Mouse (Mus musculus): Measurements from ENCODE around the gene Fam167b.
A peak's percentile ranks its signal among the peaks of the same experiment; 100 is the strongest.
"Not testable (repeated sequence)": the region's sequence is repeated elsewhere in the genome, so short reads cannot be mapped to it uniquely, and the experiment has no call there.

Fam167b gene

DNA sequence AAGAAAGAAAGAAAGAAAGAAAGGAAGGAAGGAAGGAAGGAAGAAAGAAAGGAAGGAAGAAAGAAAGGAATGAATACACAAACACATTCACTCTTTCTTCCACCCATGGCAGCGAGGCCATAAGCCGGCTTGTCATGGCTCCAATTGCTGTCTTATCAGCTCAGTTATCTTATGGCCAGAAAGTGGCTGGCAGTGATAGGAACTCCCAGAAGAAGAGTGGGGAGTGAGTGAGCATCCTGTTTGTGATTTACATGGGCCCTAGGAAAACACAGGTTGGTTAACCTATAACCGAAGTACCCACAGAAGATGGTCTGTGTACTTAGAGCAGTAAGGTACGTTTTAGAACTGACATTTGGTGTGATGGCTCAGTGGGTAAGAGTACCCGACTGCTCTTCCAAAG lies 17.2 kb downstream of the Fam167b start:
- no peak for DNase-seq (ENCODE audit: low spot score)

DNA sequence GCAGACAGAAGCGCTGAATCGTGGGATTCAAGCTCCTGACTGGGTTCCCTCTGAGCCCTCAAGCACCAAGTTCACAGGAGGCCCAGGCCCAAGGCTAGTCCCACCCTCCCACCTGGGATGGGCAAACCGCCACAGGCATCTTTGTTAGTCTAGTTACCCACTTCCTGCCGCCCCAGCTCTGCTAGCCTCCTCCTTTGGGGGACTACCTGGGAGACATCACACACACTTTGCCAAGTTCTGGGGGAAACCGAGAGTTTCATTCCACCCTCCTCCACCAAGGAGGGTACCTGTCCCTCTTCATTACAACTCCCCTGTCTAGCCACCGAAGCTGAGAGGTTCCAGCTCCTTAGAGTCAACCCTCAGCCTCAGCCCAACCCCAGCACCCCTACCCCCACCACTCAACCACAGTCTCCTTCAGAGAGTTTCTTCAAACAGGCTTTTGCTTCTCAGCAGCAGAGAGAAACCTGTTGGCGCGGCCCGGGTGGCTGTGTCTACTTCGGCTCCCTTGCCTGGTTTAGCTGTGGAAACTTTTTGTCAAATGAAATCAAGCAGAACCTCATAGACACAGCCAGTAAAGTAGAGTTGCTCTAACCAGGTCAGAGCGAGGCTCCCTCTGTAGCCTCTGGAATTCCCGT lies 19.9 kb downstream of the Fam167b start:
- no peak for DNase-seq (ENCODE audit: low spot score)

DNA sequence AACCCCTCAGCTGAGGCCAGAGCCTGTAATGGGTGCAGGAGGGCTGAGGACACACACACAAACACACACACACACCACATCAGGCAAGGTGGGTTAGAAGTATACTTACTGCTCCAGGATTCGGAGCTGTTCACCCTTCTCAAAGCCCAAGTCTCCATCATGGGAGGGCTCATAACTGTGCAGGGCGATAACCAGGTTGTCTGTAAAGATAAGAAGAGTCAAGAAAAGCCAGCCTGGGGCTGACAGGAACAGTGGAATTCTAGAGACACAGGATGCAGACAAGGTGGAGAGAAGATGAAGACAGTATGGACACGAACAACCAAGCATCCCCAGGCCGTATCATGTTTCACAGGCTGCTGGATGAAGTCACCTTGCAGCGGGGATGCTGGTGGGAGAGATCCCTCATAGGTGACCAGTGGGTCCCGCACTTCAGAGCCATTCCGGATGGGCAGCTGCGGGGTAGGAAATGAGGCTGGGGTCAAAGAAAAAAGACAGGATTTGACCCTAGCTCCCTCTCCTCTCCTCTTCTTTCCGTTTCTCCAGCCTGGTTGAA lies 21.0 kb downstream of the Fam167b start:
- DNase-seq (ENCODE audit: low spot score) = no peak

DNA sequence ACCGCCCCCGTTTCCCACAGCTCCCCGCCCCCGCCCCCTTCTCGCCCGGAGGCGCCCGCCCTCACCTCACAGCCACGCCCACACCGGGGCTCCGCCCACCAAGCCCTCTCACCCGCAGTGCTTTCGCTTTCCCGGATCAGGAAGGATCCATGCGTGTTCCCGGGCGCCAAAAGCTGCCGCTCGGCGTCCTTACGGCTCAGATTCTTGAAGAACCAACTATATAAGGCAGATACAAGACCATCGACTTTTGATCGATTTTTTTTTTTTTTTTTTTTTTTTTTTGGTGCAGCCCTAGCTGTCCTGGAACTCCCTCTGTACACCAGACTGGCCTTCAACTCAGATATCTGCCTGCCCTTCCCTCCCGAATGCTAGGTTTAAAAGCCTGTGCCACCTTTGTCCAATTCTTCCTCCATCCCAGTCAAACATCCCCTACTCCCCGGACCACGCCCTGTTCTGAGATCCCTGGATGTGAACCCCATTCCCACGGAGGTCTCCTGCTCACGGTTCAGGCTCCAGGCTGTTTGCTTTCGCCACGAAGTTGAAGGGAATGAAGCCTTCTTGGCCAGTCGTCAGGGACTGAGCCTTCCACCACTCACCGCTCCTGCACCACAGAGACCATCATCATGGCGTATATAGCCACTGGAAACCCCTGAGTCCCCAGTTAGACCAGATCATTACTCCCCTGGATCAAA lies 21.7 kb downstream of the Fam167b start:
- DNase-seq (ENCODE audit: low spot score) = peak; percentile 94

DNA sequence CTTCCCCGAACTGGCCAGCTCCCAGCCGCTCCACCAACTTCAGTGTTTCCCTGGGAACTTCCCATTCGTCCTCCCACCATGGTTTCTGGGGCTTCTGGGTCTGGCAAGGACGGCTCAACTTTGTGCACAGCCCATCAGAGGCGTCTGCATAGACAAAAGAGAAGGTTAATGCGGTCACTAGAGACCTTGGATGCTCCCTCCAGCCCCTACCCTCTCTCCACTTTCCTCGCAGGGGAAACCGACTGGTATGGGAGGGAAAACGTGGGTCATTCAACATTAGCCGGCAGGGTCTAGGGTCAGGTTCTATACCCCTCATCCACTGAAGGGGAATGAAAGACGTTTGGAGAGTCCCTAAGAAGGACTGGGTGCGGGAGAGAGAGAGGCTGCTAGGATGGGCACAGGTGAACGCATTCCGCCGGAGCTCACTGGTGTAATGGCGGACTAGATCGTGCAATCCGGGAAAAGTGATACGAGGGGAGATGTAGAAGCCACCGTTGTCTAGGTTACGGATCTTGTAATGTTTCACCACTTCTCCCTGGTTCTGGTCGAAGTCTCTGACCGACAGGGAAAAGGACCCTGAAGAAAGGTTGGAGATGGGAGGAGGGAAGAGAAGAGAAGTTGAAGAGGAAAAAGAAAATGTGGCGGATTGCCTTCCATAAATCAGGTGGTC lies 22.4 kb downstream of the Fam167b start:
- no peak for DNase-seq (ENCODE audit: low spot score)

DNA sequence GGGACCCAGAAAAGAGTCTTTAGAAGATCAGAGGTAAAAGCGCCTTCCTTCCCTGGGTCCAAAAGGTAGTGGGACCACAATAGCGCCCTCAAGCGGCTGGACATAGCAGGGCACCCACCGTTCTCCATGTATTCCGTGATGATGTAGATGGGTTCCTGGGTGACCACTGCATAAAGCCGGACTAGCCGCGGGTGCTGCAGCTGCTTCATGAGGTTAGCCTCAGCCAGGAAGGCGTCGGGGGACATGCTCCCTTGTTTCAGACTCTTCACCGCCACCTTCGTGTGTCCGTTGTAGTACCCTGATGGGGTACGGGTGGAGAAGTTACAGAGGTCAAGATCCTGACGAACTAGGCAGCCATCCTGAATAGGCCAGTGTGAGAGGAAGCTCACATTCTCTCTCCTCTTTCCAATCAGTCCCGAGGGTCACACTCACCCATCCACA lies 22.9 kb downstream of the Fam167b start:
- peak; percentile 79 for DNase-seq (ENCODE audit: low spot score)

DNA sequence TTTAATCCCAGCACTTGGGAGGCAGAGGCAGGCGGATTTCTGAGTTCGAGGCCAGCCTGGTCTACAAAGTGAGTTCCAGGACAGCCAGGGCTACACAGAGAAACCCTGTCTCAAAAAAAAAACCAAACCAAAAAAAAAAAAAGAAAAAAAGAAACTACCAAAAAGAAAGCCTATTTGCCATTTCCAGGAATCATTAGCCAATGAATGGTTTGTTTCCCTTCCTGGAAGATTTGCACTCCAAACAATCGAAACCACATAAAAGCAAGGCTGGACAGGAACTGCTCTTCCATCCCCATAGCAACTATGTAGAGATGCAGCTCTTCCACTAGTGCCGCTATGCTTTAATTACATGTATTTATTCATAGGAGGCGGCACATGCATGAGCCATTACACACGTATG lies 23.8 kb downstream of the Fam167b start:
- not testable (repeated sequence) for DNase-seq (ENCODE audit: low spot score)

DNA sequence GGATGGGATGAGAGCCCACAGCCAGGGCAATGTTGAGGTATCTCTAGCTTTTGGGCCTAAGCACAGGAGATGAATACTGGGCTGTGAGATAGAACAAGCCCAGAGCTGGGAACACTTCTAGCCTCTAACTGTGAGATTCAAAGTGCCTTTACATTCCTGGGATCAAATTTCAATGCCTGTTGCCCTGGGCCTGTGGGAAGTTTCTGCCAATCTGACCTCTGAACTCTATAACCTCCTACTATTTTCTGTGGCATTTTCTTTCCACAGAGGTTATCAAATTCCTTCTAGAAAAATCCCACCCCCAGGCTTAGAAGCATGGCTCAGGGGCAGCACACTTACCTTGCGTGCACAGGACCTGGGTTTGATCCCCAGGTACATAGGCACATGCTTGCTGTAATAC lies 28.1 kb downstream of the Fam167b start:
- no peak for DNase-seq (ENCODE audit: low spot score)

DNA sequence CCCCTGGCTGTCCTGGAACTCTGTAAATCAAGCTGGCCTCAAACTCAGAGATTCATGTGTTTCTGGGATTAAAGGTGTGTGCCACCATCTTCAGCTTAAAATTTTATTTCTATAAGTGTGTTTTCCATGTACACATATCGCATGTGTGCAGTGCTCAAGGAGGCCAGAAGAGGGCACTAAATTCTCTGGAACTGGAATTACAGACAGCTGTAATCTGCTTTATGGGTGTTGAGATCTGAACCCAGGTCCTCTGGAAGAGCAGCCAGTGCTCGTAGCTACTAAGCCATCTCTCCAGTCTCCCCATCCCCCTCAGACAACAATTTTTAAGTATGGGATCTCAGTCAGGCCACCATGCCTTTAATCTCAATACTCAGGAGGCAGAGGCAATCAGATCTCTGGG lies 29.0 kb downstream of the Fam167b start:
- peak; percentile 51 for DNase-seq (ENCODE audit: low spot score)

DNA sequence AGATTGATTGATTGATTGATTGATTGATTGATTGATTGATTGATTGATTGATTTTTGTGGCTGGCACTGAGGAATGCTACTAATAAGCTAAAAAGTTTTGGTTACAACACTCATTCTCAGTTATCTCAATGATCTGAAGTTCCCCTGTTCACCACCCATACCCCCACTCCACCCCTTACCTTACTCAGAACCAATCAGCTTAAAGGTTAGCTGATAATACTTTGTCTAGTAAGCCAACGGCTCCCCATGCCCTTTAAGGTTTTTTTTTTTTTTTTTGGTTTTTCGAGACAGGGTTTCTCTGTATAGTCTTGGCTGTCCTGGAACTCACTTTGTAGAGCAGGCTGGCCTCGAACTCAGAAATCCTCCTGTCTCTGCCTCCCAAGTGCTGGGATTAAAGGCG lies 30.7 kb downstream of the Fam167b start:
- not testable (repeated sequence) for DNase-seq (ENCODE audit: low spot score)

DNA sequence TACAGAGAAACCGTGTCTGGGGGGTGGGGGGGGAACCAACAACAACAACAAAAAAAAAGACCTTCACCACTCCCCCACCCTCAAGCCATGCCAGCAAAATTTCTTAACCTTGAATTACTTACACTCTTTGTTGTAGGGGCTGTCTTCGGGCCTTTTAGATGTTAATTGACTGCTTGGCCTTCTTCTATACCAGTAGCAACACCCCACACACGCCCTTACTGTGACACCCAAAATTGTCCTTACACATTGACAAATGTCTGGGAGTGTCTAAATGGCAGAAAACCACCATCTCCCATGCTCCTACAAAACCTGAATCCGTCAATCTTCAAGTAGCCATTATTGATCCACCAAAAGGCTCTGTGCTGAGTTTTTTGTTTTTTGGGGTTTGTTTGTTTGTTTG lies 34.2 kb downstream of the Fam167b start:
- no peak for DNase-seq (ENCODE audit: low spot score)

DNA sequence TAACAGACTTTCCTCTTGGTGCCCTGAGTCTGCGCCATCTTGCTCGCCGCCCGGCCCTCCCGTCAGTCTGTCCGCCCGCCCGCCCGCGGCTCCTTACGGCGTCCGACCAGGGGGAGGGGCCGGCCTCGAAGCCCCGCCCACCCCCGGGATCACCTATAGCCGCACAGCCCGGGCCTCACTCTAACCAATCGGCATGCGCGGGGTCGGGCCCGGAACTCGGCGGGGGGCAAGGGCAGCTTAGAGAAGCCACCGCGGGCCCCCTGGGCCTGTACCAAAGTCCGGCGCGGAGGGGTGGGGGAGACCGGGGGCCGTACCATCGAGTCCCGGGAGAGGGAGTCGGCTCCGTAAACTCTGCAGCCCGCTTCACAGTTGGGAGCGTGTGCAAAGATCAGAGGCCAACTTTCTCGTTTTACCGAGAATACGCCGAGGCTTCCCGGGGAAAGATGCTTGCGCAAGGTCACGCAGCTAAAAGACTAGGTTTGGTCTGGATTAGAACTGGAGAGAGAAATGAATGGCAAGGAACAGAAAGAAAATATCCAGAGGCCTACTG lies 35.7 kb downstream of the Fam167b start, which contains the start of gene Hdac1:
Hdac1 (minus strand) TSS at position 122 of the 550 bp plus-strand sequence.
- peak; percentile 99 for DNase-seq (ENCODE audit: low spot score)

DNA sequence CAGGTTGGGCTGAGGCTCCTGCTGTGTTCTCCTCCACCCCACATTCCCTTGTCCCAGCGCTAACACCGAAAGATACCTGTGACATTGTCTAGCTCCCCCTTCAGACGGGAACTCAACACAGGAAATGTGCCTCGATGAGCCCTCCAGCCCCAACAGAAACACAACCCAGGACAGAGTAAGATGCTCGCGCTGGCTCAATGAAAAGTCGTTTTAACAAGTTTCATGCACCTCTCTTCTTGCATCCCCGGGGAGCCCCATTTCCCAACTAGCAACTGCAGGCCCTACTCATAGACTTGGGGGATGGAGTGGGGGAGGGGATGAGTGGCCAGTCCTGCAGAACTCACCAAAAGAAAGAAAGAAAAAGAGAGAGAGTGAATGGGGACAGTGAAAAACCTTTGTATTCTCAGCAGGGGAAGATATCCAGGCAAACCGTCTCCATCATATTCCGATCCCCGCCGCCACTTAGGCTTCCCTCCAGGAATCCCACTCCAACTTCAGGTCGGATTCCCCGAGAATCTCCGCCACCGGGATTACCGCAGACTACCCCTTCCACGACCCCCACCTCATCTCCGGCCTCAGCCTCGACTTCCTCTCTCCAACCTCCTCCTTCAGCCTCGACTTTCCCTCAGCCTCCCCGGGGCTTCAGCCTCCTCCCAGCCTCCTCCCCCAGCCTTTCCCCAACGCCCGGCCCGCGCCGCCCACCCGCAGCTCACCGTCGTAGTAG lies 36.3 kb downstream of the Fam167b start:
- peak; percentile 42 for DNase-seq (ENCODE audit: low spot score)

DNA sequence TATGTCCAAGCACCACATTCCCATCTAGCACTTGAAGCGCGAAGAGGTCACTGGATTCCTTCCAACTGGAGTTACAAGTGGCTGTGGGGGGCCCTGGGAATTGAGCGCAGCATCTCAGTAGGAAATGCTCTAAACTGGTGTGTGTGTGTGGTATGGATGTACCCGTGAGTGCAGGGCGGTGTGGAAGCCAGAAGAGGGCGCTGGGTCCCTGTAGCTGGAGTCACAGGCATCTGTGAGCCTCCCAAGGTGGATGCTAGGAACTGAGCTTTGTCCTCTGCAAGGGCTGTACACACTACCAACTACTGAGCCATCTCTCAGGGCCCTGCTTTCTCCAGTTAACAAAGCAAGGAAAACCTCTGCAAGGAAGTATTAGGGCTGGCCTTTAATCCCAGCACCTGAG lies 38.3 kb downstream of the Fam167b start:
- no peak for DNase-seq (ENCODE audit: low spot score)

DNA sequence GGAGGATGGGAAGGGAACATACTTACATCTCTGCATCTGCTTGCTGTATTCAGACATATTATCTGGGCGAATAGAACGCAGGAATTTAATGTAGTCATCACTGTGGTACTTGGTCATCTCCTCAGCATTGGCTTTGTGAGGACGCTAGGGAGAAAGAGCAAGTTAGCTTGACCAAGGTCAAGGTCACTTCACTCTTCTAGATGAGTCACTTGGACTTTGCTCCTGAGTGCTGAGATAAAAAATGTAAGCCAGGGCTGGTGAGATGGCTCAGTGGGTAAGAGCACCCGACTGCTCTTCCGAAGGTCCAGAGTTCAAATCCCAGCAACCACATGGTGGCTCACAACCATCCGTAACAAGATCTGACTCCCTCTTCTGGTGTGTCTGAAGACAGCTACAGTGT lies 49.4 kb downstream of the Fam167b start:
- DNase-seq (ENCODE audit: low spot score) = not testable (repeated sequence)

Measured in retina, embryonic 14.5 days (tissue).